Mouse (Mus musculus): Measurements from ENCODE around the gene Gp9. TPM values are rescaled to one million over a fixed set of nuclear protein-coding genes. Genes with fewer than 3 reads are reported as not detected.
A peak's percentile ranks its signal among the peaks of the same experiment; 100 is the strongest.

Gene Gp9
- polyA plus RNA-seq, 1 experiment, result 0.66 TPM

DNA sequence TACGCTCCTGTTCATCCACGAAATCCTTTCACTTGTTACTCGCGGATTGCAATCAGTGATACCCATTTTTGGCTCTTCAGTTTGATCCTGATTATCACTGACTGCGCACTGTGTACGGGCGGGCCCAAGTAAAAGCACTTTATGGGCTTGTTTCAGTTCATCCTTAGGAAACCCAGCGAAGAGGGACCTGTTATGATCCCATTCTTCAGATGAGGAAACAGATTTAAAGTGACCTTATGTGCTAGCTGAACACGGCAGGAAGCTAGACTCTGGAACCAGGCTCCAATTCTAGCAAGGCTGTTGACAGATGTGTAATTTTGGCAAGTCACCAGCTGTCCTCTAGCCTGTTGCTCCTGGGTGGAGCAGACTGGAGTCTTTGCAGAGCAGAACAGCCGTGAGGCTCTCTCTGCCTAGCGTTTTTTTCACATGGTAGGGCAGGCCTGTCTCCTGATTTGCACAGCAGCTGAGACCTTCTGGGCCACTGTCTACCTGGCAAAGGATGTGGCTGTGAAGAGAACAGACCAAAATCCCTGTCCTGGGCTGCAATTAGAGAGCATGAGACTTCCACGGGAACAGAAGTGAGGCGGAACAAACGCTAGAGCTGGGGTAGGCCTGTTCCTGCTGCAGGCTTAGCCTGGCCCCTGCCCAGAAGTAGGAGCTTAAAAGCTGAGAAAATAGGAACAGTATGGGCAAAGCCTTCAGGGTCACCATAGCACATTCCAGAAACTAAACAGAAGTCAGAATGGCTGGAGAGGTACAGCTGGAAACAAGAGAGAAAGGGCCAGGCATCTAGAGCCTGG is 44.5 kb upstream of the Gp9 start:
- no peak overlapping the region for H3K4me3 ChIP-seq (ENCODE audit: insufficient read depth, low read depth, low read length)

GRCm38 (mm10) chr6:87734136-87734535 is 43.7 kb upstream of the Gp9 start:
- Histone ChIP-seq H3K27me3 (replicated peaks; ENCODE audit: control insufficient read depth, insufficient read depth, low read length) (no peaks in the 10 kb centered on the region), H3K4me1 (ENCODE audit: control insufficient read depth, insufficient read depth, low read length) (no peaks in the 10 kb centered on the region), H3K36me3 (ENCODE audit: control insufficient read depth, insufficient read depth, low read length) (no peaks in the 10 kb centered on the region), H3K4me3 (ENCODE audit: insufficient read depth, low read depth, low read length) (no peak overlapping the region), H3K27ac (ENCODE audit: insufficient read depth, low read depth, low read length) (peak overlapping the region; percentile 56)
- peak; percentile 50 for DNase-seq
- 70% methylated on average over 5 of the region's 5 CpGs for WGBS
- TF ChIP-seq POLR2A (IDR thresholded peaks at IDR 0.05; ENCODE audit: low read depth, low read length), result no peak
- TF ChIP-seq CTCF (conservative IDR thresholded peaks at IDR 0.05; ENCODE audit: insufficient read depth, insufficient read length, low read depth, low read length), result no peak

More for the DNA sequence above, 44.5 kb upstream of the Gp9 start:
- H3K4me1 ChIP-seq (ENCODE audit: control insufficient read depth, insufficient read depth, low read length), result no peaks in the 10 kb centered on the region
- WGBS, result 40% methylated on average over 14 of the region's 14 CpGs
- peak; percentile 63 for DNase-seq
- H3K27me3 ChIP-seq (replicated peaks; ENCODE audit: control insufficient read depth, insufficient read depth, low read length), result no peaks in the 10 kb centered on the region
- H3K27ac ChIP-seq (ENCODE audit: insufficient read depth, low read depth, low read length), result peak overlapping the region; percentile 56
- TF ChIP-seq POLR2A (IDR thresholded peaks at IDR 0.05; ENCODE audit: low read depth, low read length) (no peak), CTCF (conservative IDR thresholded peaks at IDR 0.05; ENCODE audit: insufficient read depth, insufficient read length, low read depth, low read length) (no peak)
- H3K36me3 ChIP-seq (ENCODE audit: control insufficient read depth, insufficient read depth, low read length), result no peaks in the 10 kb centered on the region

DNA sequence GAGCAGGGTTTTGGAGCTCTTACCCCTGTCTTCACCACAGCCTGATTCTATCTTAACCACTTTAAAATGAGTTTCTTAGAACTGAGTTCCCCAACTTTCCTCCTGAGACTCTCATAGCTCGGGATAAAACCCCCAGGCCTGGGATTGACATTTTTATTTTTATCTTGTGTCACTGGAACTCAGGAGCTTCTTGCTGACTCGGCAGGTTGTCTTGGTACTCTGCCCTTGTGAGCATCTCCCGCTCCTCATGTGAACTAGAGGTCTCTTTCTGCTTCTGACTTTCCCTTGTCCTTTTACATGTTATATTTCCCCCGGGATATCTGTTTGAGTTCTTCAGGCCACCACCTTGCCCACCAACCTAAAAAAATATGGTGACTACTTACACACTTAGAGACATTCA is 40.9 kb upstream of the Gp9 start:
- Histone ChIP-seq H3K4me3 (ENCODE audit: insufficient read depth, low read depth, low read length) (no peak overlapping the region), H3K27ac (ENCODE audit: insufficient read depth, low read depth, low read length) (no peak overlapping the region), H3K4me1 (ENCODE audit: control insufficient read depth, insufficient read depth, low read length) (no peaks in the 10 kb centered on the region), H3K36me3 (ENCODE audit: control insufficient read depth, insufficient read depth, low read length) (no peaks in the 10 kb centered on the region), H3K27me3 (replicated peaks; ENCODE audit: control insufficient read depth, insufficient read depth, low read length) (no peaks in the 10 kb centered on the region)
- 76% methylated on average over 4 of the region's 4 CpGs for WGBS
- no peak for DNase-seq
- no peak for TF ChIP-seq CTCF (conservative IDR thresholded peaks at IDR 0.05; ENCODE audit: insufficient read depth, insufficient read length, low read depth, low read length)
- no peak for TF ChIP-seq POLR2A (IDR thresholded peaks at IDR 0.05; ENCODE audit: low read depth, low read length)

GRCm38 (mm10) chr6:87737921-87738626 is 39.8 kb upstream of the Gp9 start:
- no peaks in the 10 kb centered on the region for H3K27me3 ChIP-seq (replicated peaks; ENCODE audit: control insufficient read depth, insufficient read depth, low read length)
- no peaks in the 10 kb centered on the region for H3K36me3 ChIP-seq (ENCODE audit: control insufficient read depth, insufficient read depth, low read length)
- H3K4me3 ChIP-seq (ENCODE audit: insufficient read depth, low read depth, low read length), result no peak overlapping the region
- TF ChIP-seq POLR2A (IDR thresholded peaks at IDR 0.05; ENCODE audit: low read depth, low read length), result no peak
- 0 out of 2 replicates have a peak, but pooled peaks have one; percentile 12 for TF ChIP-seq CTCF (conservative IDR thresholded peaks at IDR 0.05; ENCODE audit: insufficient read depth, insufficient read length, low read depth, low read length)
- DNase-seq, result no peak
- H3K27ac ChIP-seq (ENCODE audit: insufficient read depth, low read depth, low read length), result no peak overlapping the region
- 91% methylated on average over 4 of the region's 4 CpGs for WGBS
- no peaks in the 10 kb centered on the region for H3K4me1 ChIP-seq (ENCODE audit: control insufficient read depth, insufficient read depth, low read length)

GRCm38 (mm10) chr6:87739898-87740297 is 38.0 kb upstream of the Gp9 start:
- no peaks in the 10 kb centered on the region for H3K4me1 ChIP-seq (ENCODE audit: control insufficient read depth, insufficient read depth, low read length)
- no peak overlapping the region for H3K27ac ChIP-seq (ENCODE audit: insufficient read depth, low read depth, low read length)
- no peak for DNase-seq
- TF ChIP-seq POLR2A (IDR thresholded peaks at IDR 0.05; ENCODE audit: low read depth, low read length) (no peak), CTCF (conservative IDR thresholded peaks at IDR 0.05; ENCODE audit: insufficient read depth, insufficient read length, low read depth, low read length) (no peak)
- no peaks in the 10 kb centered on the region for H3K36me3 ChIP-seq (ENCODE audit: control insufficient read depth, insufficient read depth, low read length)
- H3K4me3 ChIP-seq (ENCODE audit: insufficient read depth, low read depth, low read length), result no peak overlapping the region
- WGBS, result 66% methylated on average over 6 of the region's 6 CpGs
- no peaks in the 10 kb centered on the region for H3K27me3 ChIP-seq (replicated peaks; ENCODE audit: control insufficient read depth, insufficient read depth, low read length)

DNA sequence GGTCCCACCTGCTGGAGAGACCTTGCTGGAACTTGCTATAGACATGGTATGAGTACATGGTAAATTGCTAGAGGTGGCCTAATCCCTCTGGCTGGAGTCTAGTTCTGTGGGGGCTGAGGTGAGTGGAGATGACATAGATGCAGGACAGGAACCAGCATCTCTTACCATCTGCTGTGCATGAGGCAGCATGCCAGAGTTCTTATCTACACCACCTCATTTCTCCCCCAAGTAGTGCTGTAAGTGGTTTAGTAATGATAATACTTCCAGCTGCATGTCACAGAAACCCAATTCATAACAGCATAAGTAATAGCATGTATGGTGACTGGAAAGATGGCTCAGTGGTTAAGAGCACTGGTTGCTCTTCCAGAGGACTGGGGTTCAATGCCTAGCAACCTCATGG is 37.4 kb upstream of the Gp9 start:
- H3K4me3 ChIP-seq (ENCODE audit: insufficient read depth, low read depth, low read length), result no peak overlapping the region
- TF ChIP-seq CTCF (conservative IDR thresholded peaks at IDR 0.05; ENCODE audit: insufficient read depth, insufficient read length, low read depth, low read length), result no peak
- no peak for TF ChIP-seq POLR2A (IDR thresholded peaks at IDR 0.05; ENCODE audit: low read depth, low read length)
- H3K27ac ChIP-seq (ENCODE audit: insufficient read depth, low read depth, low read length), result no peak overlapping the region

DNA sequence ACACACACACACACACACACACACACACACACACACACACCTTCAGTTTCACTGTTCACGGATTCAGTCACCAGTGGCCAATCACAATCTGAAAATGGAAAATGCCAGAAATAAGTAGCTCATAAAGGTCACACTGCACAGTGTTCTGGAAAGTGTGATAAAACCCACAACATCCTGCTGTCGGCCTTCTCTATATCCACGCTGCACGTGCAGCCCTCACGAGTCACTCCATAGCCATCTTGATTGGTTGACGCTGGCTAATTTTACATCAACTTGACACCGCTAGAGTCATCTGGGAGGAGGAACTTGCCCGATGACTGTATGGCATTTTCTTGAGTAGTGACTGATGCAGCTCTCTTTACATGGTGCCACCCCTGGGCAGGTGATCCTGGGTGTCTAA is 35.9 kb upstream of the Gp9 start:
- no peak for DNase-seq
- 88% methylated on average over 8 of the region's 8 CpGs for whole genome bisulfite sequencing
- TF ChIP-seq CTCF (conservative IDR thresholded peaks at IDR 0.05; ENCODE audit: insufficient read depth, insufficient read length, low read depth, low read length) (no peak), POLR2A (IDR thresholded peaks at IDR 0.05; ENCODE audit: low read depth, low read length) (no peak)

More for the DNA sequence above, 37.4 kb upstream of the Gp9 start:
- Histone ChIP-seq H3K36me3 (ENCODE audit: control insufficient read depth, insufficient read depth, low read length) (no peaks in the 10 kb centered on the region), H3K27me3 (replicated peaks; ENCODE audit: control insufficient read depth, insufficient read depth, low read length) (no peaks in the 10 kb centered on the region), H3K4me1 (ENCODE audit: control insufficient read depth, insufficient read depth, low read length) (no peaks in the 10 kb centered on the region)
- DNase-seq, result no peak

More for the DNA sequence above, 35.9 kb upstream of the Gp9 start:
- Histone ChIP-seq H3K36me3 (ENCODE audit: control insufficient read depth, insufficient read depth, low read length) (no peaks in the 10 kb centered on the region), H3K27ac (ENCODE audit: insufficient read depth, low read depth, low read length) (no peak overlapping the region), H3K4me1 (ENCODE audit: control insufficient read depth, insufficient read depth, low read length) (no peaks in the 10 kb centered on the region), H3K4me3 (ENCODE audit: insufficient read depth, low read depth, low read length) (no peak overlapping the region), H3K27me3 (replicated peaks; ENCODE audit: control insufficient read depth, insufficient read depth, low read length) (no peaks in the 10 kb centered on the region)

Measured in kidney, adult 2 months (tissue).